Mouse (Mus musculus) fibroblast of lung, adult 2 months (primary cell): ENCODE measurements at regions not wholly inside any gene's neighbourhood (a gene's known extent, or its start where the extent isn't known, plus 50 kb on each side); places are given as distances from the start of the nearest gene placed in this dataset.

Experiments used
- DNase-seq: peaks from one replicate; pipeline ENCODE4 v3.0.0-alpha.2; 2011; ENCODE audit warnings: low read depth

DNA sequence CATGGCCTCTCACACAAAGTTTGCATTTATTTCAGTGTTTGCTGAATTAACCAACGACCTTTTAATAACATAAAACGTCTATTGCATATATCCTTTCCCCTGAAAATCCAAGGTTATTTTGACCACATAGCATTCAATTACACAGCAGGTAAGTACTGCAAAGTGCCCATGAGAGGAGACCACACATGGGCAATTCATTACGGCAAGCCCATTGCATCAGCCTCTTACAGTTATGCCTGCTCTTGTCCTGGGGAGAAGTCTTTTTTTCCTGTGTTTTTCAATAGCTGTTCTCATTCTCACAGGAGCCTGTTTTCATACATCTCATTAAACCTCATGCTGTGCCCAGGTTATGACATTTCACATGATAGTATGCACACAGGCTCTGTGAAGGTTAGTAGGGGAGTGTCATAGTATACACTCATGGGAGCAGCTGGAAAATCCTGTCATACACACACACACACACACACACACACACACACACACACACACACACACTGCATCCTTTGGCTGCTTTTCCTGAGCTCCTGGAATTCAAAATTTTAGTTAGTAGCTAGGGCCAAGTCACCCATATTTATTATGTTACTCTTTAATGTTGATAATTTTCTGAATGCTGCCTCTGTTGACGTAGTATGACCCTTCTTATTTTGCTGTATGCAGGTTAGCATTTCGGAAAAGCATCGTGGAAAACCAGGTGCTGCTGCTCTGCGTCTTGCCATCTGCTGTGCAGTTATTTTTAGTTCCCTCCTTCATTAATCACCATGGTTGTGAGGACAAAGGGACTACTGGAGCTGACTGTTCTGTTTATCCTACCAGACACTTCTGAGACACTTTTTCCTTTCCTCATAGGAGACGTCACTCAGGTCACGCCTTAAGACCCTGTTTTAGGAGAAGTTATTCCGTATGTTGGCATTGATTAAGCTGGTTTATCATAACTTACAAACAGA is 483.6 kb downstream of the Bckdhb start:
- no peak for DNase-seq
